Mouse (Mus musculus): Measurements from ENCODE around the gene Arnt.

DNA sequence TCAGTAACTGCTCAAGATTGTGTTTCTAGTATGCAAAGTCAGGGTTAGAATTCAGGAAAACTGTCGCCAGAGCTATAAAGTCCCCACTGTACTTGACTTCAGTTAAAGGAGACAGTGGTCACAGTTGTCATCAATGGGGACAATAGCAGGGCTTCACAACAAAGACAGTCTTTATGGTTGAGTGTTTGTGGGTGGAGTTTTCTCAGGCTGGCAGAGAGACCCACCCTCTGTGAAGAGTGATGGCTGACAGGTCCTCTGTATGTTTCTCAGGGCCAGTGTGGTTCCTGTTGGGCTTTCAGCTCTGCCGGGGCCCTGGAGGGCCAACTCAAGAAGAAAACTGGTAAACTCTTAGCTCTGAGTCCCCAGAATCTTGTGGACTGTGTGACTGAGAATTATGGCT lies 68.1 kb downstream of the Arnt start:
- TF ChIP-seq MAFK (IDR thresholded peaks at IDR 0.05; ENCODE audit: insufficient read depth, low read depth, low read length) (no peak), ZNF384 (IDR thresholded peaks at IDR 0.05; ENCODE audit: low read depth, low read length) (no peak), ZC3H11A (IDR thresholded peaks at IDR 0.05; ENCODE audit: borderline replicate concordance, low read depth, low read length) (no peak)

Measured in ES-E14 (cell line).